Mouse (Mus musculus) embryonic facial prominence, embryonic 15.5 days (tissue): ENCODE data around the gene Cfd. TPM values are rescaled to one million over a fixed set of nuclear protein-coding genes. Genes with fewer than 3 reads are reported as not detected.

Experiments
- ATAC-seq: fragments of 200-750 bp; cut with Nextera tagmentation; 2 replicates; pipeline ENCODE4 v1.8.0; 2017; ENCODE audit warnings: low read depth, moderate TSS enrichment; ENCODE audit not compliant: insufficient number of reproducible peaks, low FRiP score, low TSS enrichment
- H3K27ac ChIP-seq: fragments of 300-500 bp; sonication (generic); replicated peaks from 2 replicates; pipeline ENCODE4 v1.5.1; 2015; ENCODE audit warnings: mild to moderate bottlenecking, inconsistent platforms
- H3K27me3 ChIP-seq: fragments of 300-500 bp; sonication (generic); 2 replicates; pipeline ENCODE4 v1.6.1; 2015; ENCODE audit warnings: inconsistent platforms
- H3K36me3 ChIP-seq: fragments of 300-500 bp; sonication (generic); 2 replicates; pipeline ENCODE4 v1.6.1; 2015; ENCODE audit warnings: mild to moderate bottlenecking, inconsistent platforms
- H3K4me1 ChIP-seq: fragments of 300-500 bp; sonication (generic); 2 replicates; pipeline ENCODE4 v1.6.1; 2015; ENCODE audit warnings: inconsistent platforms
- H3K4me2 ChIP-seq: fragments of 300-500 bp; sonication (generic); replicated peaks from 2 replicates; pipeline ENCODE4 v1.6.1; 2015; ENCODE audit warnings: mild to moderate bottlenecking, inconsistent platforms
- H3K4me3 ChIP-seq: fragments of 300-500 bp; sonication (generic); replicated peaks from 2 replicates; pipeline ENCODE4 v1.5.1; 2015; ENCODE audit warnings: mild to moderate bottlenecking, inconsistent platforms
- H3K9ac ChIP-seq: fragments of 300-500 bp; sonication (generic); 2 replicates; pipeline ENCODE4 v1.6.1; 2015; ENCODE audit warnings: inconsistent platforms
- H3K9me3 ChIP-seq: fragments of 300-500 bp; sonication (generic); replicated peaks from 2 replicates; pipeline ENCODE4 v1.6.1; 2016; ENCODE audit warnings: inconsistent platforms
- WGBS: fragments of 180-500 bp; shearing (Covaris S2); methylation state at CpG from one replicate; pipeline ENCODE4 v1.1.7; 2015; 5-methylcytosine and 5-hydroxymethylcytosine counted together
- polyA plus RNA-seq: library from polyadenylated mRNA; unstranded; fragments of >200 nt; fragmentation: Nextera tagmentation; extraction: Ambion mirVana; gene quantifications from 2 replicates; pipeline ENCODE4 v1.2.1, GENCODE M21; 2015

Cfd gene
- polyA plus RNA-seq, 1 experiment from 2014 or later, result not detected

DNA sequence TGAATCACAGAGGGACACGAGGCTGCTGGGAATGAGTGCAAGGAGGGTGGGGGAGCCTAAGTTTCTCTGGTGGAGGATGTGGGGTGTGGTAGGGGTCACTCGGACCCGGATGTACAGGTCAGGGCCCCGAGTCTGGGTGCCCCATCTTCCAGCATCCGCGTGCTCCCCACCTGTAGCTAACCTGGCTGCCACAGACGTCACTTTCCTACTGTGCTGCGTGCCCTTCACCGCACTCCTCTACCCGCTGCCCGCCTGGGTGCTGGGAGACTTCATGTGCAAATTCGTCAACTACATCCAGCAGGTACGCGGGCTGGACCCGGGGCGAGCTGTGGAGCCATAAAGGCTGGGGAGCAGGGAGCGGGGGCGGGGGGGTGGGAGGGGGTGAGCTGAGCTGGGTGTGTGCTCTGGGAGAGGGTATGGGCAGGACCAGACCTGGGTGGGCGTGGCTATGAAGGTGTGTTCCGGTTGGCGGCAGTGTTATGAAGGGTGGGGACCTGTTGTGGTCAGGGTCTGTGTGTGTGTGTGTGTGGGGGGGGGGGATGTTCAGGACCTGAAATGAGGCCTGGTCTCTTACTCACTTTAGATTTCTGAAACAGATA is 28.7 kb downstream of the Cfd start:
- no peaks in the 10 kb centered on the region for H3K36me3 ChIP-seq
- H3K9me3 ChIP-seq, result no peaks in the 10 kb centered on the region
- 2% methylated on average over 21 of the region's 21 CpGs for WGBS
- peak overlapping the region; percentile 18 for H3K4me3 ChIP-seq
- H3K4me2 ChIP-seq, result peak overlapping the region; percentile 33
- H3K4me1 ChIP-seq, result peaks cover 65% of the 10 kb centered on the region
- H3K9ac ChIP-seq, result no peak overlapping the region
- ATAC-seq, result no peak
- H3K27ac ChIP-seq, result no peak overlapping the region
- peaks cover 63% of the 10 kb centered on the region for H3K27me3 ChIP-seq

GRCm38 (mm10) chr10:79920056-79920890 is 29.6 kb downstream of the Cfd start:
- Histone ChIP-seq H3K4me3 (peak overlapping the region; percentile 25; the same call in 1 of the 2 replicates), H3K9ac (no peak overlapping the region), H3K27me3 (peaks cover 63% of the 10 kb centered on the region), H3K9me3 (no peaks in the 10 kb centered on the region), H3K4me1 (peaks cover 55% of the 10 kb centered on the region), H3K27ac (no peak overlapping the region), H3K36me3 (no peaks in the 10 kb centered on the region), H3K4me2 (peak overlapping the region; percentile 46; the same call in 1 of the 2 replicates)
- no peak for ATAC-seq
- WGBS, result 17% methylated on average over 26 of the region's 26 CpGs

- no peak for ATAC-seq
- H3K27ac ChIP-seq, result no peak within 1 kb of the TSS
- H3K36me3 ChIP-seq, result no peaks in the 10 kb centered on the region
- 5% methylated on average over 41 of the region's 41 CpGs for WGBS
- H3K4me1 ChIP-seq, result peaks cover 54% of the 10 kb centered on the region
- H3K4me3 ChIP-seq, result peak within 1 kb of the TSS; percentile 25
- no peaks in the 10 kb centered on the region for H3K9me3 ChIP-seq
- H3K9ac ChIP-seq, result no peak within 1 kb of the TSS
- H3K27me3 ChIP-seq, result peaks cover 63% of the 10 kb centered on the region
- H3K4me2 ChIP-seq, result peak within 1 kb of the TSS; percentile 46
These were observed 30.4 kb downstream of the Cfd start, which contains the start of gene R3hdm4 for GRCm38 (mm10) chr10:79920958-79921535. TSS of gene R3hdm4 (minus strand) at chr10:79921208.

- peaks cover 58% of the 10 kb centered on the region for H3K4me1 ChIP-seq
- no peak for ATAC-seq
- H3K27me3 ChIP-seq, result peaks cover 63% of the 10 kb centered on the region
- WGBS, result 1% methylated on average over 34 of the region's 34 CpGs
- H3K9me3 ChIP-seq, result no peaks in the 10 kb centered on the region
- H3K4me2 ChIP-seq, result peak overlapping the region; percentile 46
- H3K27ac ChIP-seq, result no peak overlapping the region
- H3K4me3 ChIP-seq, result peak overlapping the region; percentile 25
- no peaks in the 10 kb centered on the region for H3K36me3 ChIP-seq
- H3K9ac ChIP-seq, result no peak overlapping the region
These were observed 30.9 kb downstream of the Cfd start for GRCm38 (mm10) chr10:79921572-79921971.

- 11% methylated on average over 29 of the region's 29 CpGs for WGBS
- H3K36me3 ChIP-seq, result no peaks in the 10 kb centered on the region
- peak overlapping the region; percentile 99; the same call in 1 of the 2 replicates for H3K4me3 ChIP-seq
These were observed 34.5 kb downstream of the Cfd start for GRCm38 (mm10) chr10:79924998-79925784.

DNA sequence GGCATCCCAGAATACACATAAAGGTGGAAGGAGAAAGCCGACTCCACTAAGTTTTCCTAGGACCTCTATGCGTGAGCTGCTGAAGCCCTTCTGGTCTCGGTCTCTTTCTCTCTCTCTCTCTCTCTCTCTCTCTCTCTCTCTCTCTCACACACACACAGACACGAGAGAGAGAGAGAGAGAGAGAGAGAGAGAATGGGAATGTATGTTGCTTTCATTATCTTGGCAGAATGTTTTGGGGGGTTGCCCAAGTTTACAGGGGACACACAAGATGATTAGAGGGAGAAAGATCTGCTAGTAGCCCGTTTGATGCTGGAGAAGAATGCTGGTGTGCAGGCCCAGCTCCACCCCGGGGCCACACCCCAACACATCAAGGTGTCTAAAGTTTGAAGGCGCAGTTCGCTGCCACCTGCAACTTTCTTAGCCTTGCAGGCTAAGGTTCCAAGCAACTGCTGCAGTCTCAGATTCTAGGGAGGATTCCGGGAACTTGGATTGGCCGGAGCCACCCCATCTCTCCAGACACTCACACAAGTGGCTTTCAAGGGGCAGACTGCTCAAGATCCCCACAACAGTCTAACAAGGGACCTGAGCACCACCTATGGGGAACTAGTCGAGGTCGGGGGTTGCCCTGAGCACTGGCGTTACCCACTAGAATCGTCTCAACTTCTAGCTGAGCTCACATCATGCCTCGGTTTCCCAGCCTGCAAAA is 35.3 kb downstream of the Cfd start:
- H3K36me3 ChIP-seq, result 0 out of 2 replicates have a peak, but pooled peaks cover 1% of the 10 kb centered on the region
- WGBS, result 6% methylated on average over 15 of the region's 15 CpGs
- ATAC-seq, result no peak
- peak overlapping the region; percentile 98 for H3K9ac ChIP-seq
- peak overlapping the region; percentile 92 for H3K4me2 ChIP-seq
- H3K27me3 ChIP-seq, result peaks cover 28% of the 10 kb centered on the region
- H3K4me1 ChIP-seq, result peaks cover 41% of the 10 kb centered on the region
- no peaks in the 10 kb centered on the region for H3K9me3 ChIP-seq
- H3K27ac ChIP-seq, result peak overlapping the region; percentile 97
- peak overlapping the region; percentile 99 for H3K4me3 ChIP-seq

More at GRCm38 (mm10) chr10:79924998-79925784, 34.5 kb downstream of the Cfd start:
- ATAC-seq, result no peak
- Histone ChIP-seq H3K27ac (peak overlapping the region; percentile 97; the same call in 1 of the 2 replicates), H3K4me1 (peaks cover 47% of the 10 kb centered on the region), H3K4me2 (peak overlapping the region; percentile 92), H3K9ac (no peak overlapping the region), H3K27me3 (peaks cover 35% of the 10 kb centered on the region), H3K9me3 (no peaks in the 10 kb centered on the region)

- H3K4me3 ChIP-seq, result peak within 1 kb of the TSS; percentile 99
- H3K36me3 ChIP-seq, result peaks cover 9% of the 10 kb centered on the region; the same call in 1 of the 2 replicates
- H3K9me3 ChIP-seq, result no peaks in the 10 kb centered on the region
- WGBS, result under 1% methylated on average over 63 of the region's 63 CpGs
- peak within 1 kb of the TSS; percentile 97 for H3K27ac ChIP-seq
- peaks cover 20% of the 10 kb centered on the region for H3K27me3 ChIP-seq
- ATAC-seq, result peak; percentile 87
- H3K4me2 ChIP-seq, result peak within 1 kb of the TSS; percentile 92
- peak within 1 kb of the TSS; percentile 98 for H3K9ac ChIP-seq
- H3K4me1 ChIP-seq, result peaks cover 41% of the 10 kb centered on the region
These were observed 36.1 kb downstream of the Cfd start, which contains the start of gene Arid3a for GRCm38 (mm10) chr10:79926491-79927323. TSS of gene Arid3a (plus strand) at chr10:79927043.

- peaks cover 47% of the 10 kb centered on the region for H3K4me1 ChIP-seq
- peak; percentile 17 for ATAC-seq
- WGBS, result under 1% methylated on average over 54 of the region's 54 CpGs
These were observed 36.8 kb downstream of the Cfd start for GRCm38 (mm10) chr10:79927324-79928029.

GRCm38 (mm10) chr10:79928030-79928694 is 37.5 kb downstream of the Cfd start:
- peak overlapping the region; percentile 92 for H3K4me2 ChIP-seq
- H3K27ac ChIP-seq, result peak overlapping the region; percentile 97
- peaks cover 54% of the 10 kb centered on the region for H3K4me1 ChIP-seq
- H3K27me3 ChIP-seq, result peaks cover 5% of the 10 kb centered on the region
- no peak for ATAC-seq
- H3K9me3 ChIP-seq, result no peaks in the 10 kb centered on the region
- peak overlapping the region; percentile 99 for H3K4me3 ChIP-seq
- peak overlapping the region; percentile 98 for H3K9ac ChIP-seq
- 0% methylated on average over 29 of the region's 29 CpGs for WGBS
- H3K36me3 ChIP-seq, result peaks cover 17% of the 10 kb centered on the region; the same call in 1 of the 2 replicates

More at GRCm38 (mm10) chr10:79927324-79928029, 36.8 kb downstream of the Cfd start:
- no peaks in the 10 kb centered on the region for H3K9me3 ChIP-seq
- peaks cover 12% of the 10 kb centered on the region for H3K27me3 ChIP-seq
- H3K9ac ChIP-seq, result peak overlapping the region; percentile 98
- H3K4me3 ChIP-seq, result peak overlapping the region; percentile 99
- H3K4me2 ChIP-seq, result peak overlapping the region; percentile 92
- peaks cover 17% of the 10 kb centered on the region; the same call in 1 of the 2 replicates for H3K36me3 ChIP-seq
- peak overlapping the region; percentile 97 for H3K27ac ChIP-seq
